Mouse (Mus musculus) small intestine, adult 2 months (tissue): Measurements from ENCODE around the gene Itprip.

Experiments
- CTCF ChIP-seq: fragments of 200-500 bp; IDR thresholded peaks from 2 replicates; pipeline ENCODE4 v1.5.1; 2012; ENCODE audit warnings: low read depth, mild to moderate bottlenecking, control low read depth, inconsistent platforms, low read length, moderate library complexity, mixed read lengths; ENCODE audit not compliant: insufficient replicate concordance, insufficient read length; ENCODE audit errors: extremely low read depth
- POLR2A ChIP-seq: fragments of 200-500 bp; IDR thresholded peaks from 2 replicates; pipeline ENCODE4 v1.6.1; 2012; ENCODE audit warnings: low read depth, mild to moderate bottlenecking, control low read depth, inconsistent platforms, low read length, moderate library complexity

- TF ChIP-seq CTCF (no peak), POLR2A (no peak)
Observed at GRCm38 (mm10) chr19:47914191-47914590, 4.9 kb downstream of the Itprip start.
